Mouse (Mus musculus) bone marrow, adult 2 months (tissue): ENCODE results near the gene Adgrl3.

Experiments
- CTCF ChIP-seq: fragments of 200-500 bp; IDR thresholded peaks from 2 replicates; pipeline ENCODE4 v1.5.1; 2011; ENCODE audit warnings: low read length, control low read depth; ENCODE audit not compliant: control insufficient read depth, insufficient read depth
- POLR2A ChIP-seq: fragments of 200-500 bp; IDR thresholded peaks from 2 replicates; pipeline ENCODE4 v1.6.1; 2011; ENCODE audit warnings: low read depth, mild to moderate bottlenecking, control low read depth, low read length, borderline replicate concordance; ENCODE audit not compliant: control insufficient read depth

- TF ChIP-seq CTCF (no peak), POLR2A (no peak)
These were observed 817.9 kb downstream of the Adgrl3 start for GRCm38 (mm10) chr5:81837860-81838259.
